Mouse (Mus musculus): ENCODE data around the gene Abcb11. TPM values are rescaled to one million over a fixed set of nuclear protein-coding genes. Genes with fewer than 3 reads are reported as not detected.

Abcb11 gene
- polyA plus RNA-seq (2014; fragmentation: Illumina TruSeq; extraction: RNeasy Lipid Tissue Mini Kit (QIAGEN cat#74804); ENCODE audit: low read depth, low replicate concordance): not detected

DNA sequence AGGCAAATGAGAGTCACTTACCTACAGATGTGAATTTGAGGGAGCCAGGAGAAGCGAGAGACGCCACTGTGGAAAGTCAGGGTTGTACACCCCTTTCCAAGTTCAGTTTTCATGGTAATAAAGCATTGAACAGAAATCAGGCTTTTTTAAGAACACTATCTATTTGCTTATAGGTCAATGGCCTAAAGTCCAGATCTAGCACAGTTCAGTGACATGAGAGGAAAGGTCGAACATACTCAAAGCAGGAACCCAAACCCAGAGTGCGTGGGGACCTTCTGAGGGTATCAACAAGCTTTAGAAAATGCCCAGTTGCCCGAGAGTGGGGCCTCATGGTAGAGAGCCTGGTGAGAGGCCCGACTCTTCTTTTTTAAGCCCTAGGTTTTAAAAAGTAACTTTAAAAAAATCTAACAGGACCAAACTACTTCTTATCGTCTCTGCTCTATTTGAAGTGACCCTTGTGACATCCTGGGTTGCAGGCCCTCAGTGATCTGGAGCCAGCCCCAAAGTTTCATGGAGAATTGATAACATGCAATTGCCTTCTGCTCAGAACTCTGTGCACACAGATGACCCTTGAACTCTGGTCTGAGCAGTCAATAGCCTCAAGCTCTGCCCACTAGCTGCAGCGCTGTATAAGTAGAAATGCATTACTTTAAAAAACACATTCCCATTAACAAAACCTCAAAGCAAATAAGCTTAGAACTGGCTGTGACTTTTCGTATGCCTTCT, at the start of gene Abcb11:
Gene Abcb11 (minus strand): TSS at position 121 of the 726 bp plus-strand sequence.

DNA sequence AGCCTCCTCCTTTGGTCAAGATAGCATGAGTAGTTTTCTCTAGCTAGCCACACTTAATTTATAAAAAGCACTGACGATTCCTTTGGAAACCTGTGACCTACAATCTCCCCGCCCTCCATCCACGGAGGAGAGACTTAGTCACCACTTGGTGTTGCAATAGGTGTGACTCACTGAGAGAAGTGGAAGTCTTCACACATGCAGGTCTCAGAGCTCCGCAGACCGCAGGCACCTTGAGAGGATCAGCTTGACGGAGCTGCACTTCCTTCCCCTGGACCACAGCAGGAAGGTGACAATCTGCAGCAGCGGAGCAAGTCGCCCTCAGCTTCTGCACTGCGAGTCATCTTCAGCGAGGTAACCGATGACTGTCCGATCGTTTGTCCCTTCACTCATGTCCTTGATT, 37.9 kb upstream of the Abcb11 start, which contains the start of gene Dhrs9:
Gene Dhrs9 (plus strand): TSS at position 165 of the 400 bp plus-strand sequence.

DNA sequence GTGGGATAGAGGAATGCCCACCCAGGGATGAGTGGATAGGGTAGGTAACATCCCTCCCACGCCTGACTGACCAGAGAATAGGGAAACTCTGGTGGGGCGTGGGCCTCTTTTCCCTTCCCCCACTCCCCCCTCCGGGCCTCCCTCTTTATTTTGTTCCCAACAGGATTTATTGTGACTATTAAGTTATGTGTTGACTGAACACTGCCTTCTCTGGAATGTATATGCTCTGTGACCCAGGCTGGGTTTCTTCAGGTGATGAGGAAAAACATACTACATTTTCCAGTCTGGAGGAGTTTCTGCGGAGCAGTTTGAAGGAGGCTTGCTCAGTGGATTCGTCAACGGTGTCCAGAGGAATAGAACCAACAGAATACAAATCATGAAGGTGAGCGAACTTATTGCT, 131.6 kb downstream of the Abcb11 start, which contains the start of gene G6pc2:
Gene G6pc2 (plus strand): TSS at position 301 of the 400 bp plus-strand sequence.

DNA sequence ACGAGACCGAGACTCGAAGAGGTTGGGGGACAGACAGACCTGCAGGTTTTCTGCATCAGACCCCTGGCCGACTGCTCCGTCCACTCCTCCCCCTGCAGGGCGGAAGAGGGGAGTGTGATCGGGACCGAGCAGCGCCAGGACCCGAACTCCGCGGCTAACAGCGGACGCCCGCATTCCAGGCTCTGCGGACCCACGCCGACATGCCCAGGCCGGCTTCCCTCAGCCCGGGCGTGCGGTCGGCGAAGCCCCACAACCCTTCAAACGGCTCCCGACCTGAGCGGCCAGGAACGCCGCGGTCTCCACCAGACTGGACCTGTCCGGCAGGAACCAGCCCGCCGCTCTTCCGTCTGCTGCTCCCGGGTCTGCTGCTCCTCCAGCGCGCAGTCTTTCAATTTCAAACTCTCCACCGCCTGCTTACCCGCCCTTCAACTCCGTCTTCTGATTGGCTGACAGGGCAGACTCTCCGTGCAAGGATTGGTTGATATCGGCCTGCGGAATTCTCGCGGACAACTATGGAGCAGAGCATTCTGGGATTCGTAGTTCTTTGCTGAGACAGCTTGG, 136.5 kb downstream of the Abcb11 start, which contains the start of gene Spc25:
Gene Spc25 (minus strand): TSS at position 404 of the 561 bp plus-strand sequence.

Other genes starting within 250 kb of the Abcb11 start
- gene Nostrin, start 206.8 kb downstream of the Abcb11 start, polyA plus RNA-seq (2014; fragmentation: Illumina TruSeq; extraction: RNeasy Lipid Tissue Mini Kit (QIAGEN cat#74804); ENCODE audit: low read depth, low replicate concordance): 11.6 TPM
- 252 TPM for gene Spc25, start 136.4 kb downstream of the Abcb11 start, polyA plus RNA-seq (2014; fragmentation: Illumina TruSeq; extraction: RNeasy Lipid Tissue Mini Kit (QIAGEN cat#74804); ENCODE audit: low read depth, low replicate concordance)
- gene G6pc2, start 131.5 kb downstream of the Abcb11 start, polyA plus RNA-seq (2014; fragmentation: Illumina TruSeq; extraction: RNeasy Lipid Tissue Mini Kit (QIAGEN cat#74804); ENCODE audit: low read depth, low replicate concordance): 0.97 TPM
- gene Dhrs9, start 37.8 kb upstream of the Abcb11 start, polyA plus RNA-seq (2014; fragmentation: Illumina TruSeq; extraction: RNeasy Lipid Tissue Mini Kit (QIAGEN cat#74804); ENCODE audit: low read depth, low replicate concordance): not detected
- 458 TPM for gene Lrp2, start 243.4 kb upstream of the Abcb11 start, polyA plus RNA-seq (2014; fragmentation: Illumina TruSeq; extraction: RNeasy Lipid Tissue Mini Kit (QIAGEN cat#74804); ENCODE audit: low read depth, low replicate concordance)

Data from kidney, adult 10 weeks (tissue).